Mouse (Mus musculus) ovary, adult 2 months (tissue): ENCODE data around the gene Acat1. TPM values are rescaled to one million over a fixed set of nuclear protein-coding genes. Genes with fewer than 3 reads are reported as not detected.

Experiments
- polyA plus RNA-seq: library from polyadenylated mRNA; depleted of rRNA; stranded (reverse); fragments of >200 nt; gene quantifications from 2 replicates; pipeline ENCODE4 v1.2.3, GENCODE M21; 2012; rRNA removed

Gene Acat1
- 19.6 and 21.5 TPM in 2 replicates for polyA plus RNA-seq

GRCm38 (mm10) chr9:53609968-53610781 lies at the start of gene Acat1:
Acat1 (minus strand) TSS chr9:53610382.

GRCm38 (mm10) chr9:53536558-53537320 lies 73.4 kb downstream of the Acat1 start, which contains the start of the genes Atm and Npat:
Atm (minus strand) TSS chr9:53536740.
Npat (plus strand) TSS chr9:53537047.

Other genes starting within 250 kb of the Acat1 start
- 12.1 and 23.5 TPM in 2 replicates for gene Kdelc2, start 226.4 kb downstream of the Acat1 start, polyA plus RNA-seq
- 0.16 and 0.24 TPM in 2 replicates for gene 4930550C14Rik, start 208.1 kb downstream of the Acat1 start, polyA plus RNA-seq
- gene Atm, start 73.6 kb downstream of the Acat1 start, polyA plus RNA-seq: 0.88 and 2.3 TPM in 2 replicates
- 3.3 and 5.6 TPM in 2 replicates for gene Npat, start 73.3 kb downstream of the Acat1 start, polyA plus RNA-seq
- 6.7 and 8.7 TPM in 2 replicates for gene Cul5, start 59.6 kb upstream of the Acat1 start, polyA plus RNA-seq
- gene Rab39, start 95.8 kb upstream of the Acat1 start, polyA plus RNA-seq: 0.14 TPM in 2 replicates
- gene Slc35f2, start 161.2 kb upstream of the Acat1 start, polyA plus RNA-seq: 5.6 and 5.7 TPM in 2 replicates
- gene Sln, start 239.8 kb upstream of the Acat1 start, polyA plus RNA-seq: not detected in 2 replicates